Mouse (Mus musculus): ENCODE data around the gene Dgkq.

DNA sequence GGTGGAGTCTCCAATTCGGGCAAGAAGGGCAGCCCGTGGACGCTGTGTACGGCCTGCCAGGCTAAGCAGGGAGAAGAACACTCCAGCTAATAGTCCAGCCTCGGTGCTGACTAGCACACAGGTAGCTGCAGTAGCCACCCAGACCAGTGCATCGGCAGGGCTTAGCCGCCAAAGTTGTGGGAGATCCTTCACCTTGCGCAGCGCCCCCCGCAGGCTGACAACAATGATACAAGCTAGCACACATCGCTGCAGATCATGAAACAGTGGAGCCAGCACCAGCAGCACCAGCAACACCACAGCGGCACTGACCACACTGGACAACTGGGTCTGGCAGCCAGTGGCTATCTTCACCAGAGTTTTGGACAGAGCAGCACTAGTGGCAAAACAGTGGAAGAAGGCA is 2.3 kb upstream of the Dgkq start:
- TF ChIP-seq GATA1 (IDR thresholded peaks at IDR 0.05; ENCODE audit: low read length) (no peak), TAL1 (IDR thresholded peaks at IDR 0.05; ENCODE audit: low read length) (no peak)
